Comparison of ENCODE assay signal across 22 mouse cellular contexts in genomic region chr8:29594129-29594528, GRCm38 (mm10).
DNase-seq lines count a peak whose midpoint lies in the region.
"Had no signal": no experiment of that assay in that cellular context is flagged by ENCODE, and none has a peak within 500 bp of the region (broad histone marks: within the 10 kb centered on the region; RNA-seq: fewer than 3 reads in every experiment).

No protein-coding gene starts in this region.

- DNase-seq in cerebellum, postnatal 10 days = peak; percentile 54 to 57
- DNase-seq in cerebellum, adult 11-12 months = no peak
- peak; percentile 2 to 9 for DNase-seq in frontal cortex, postnatal 36 days (ENCODE audit: low spot score in 2 of 2)
- no peak for DNase-seq in frontal cortex, postnatal 25 days (ENCODE audit: low spot score in 2 of 2)
- DNase-seq in left cerebral cortex, postnatal 25 days (ENCODE audit: low spot score in 2 of 2) = peak; percentile 4 to 30
- no peak for DNase-seq in left cerebral cortex, postnatal 4 days
- DNase-seq in brain, embryonic 18.5 days (ENCODE audit: low read depth, low spot score) = peak; percentile 36
- no peak for DNase-seq in retina, embryonic 14.5 days (ENCODE audit: low spot score)
- DNase-seq: adrenal gland, adult 2 months; cerebellum, adult 18-20 months; cerebellum, postnatal 36 days; gastrocnemius, adult 2 months; gastrocnemius, postnatal 36 days; heart, adult 18-20 months; heart, postnatal 36 days; kidney, adult 2 months; kidney, postnatal 36 days; lung, embryonic 14.5 days; lung, postnatal 14 days; spleen, adult 18-20 months; thymus, adult 18-20 months; thymus, postnatal 25 days had no signal

- intact Hi-C loops in left cerebral cortex, postnatal 25 days (cut with DNase I) = no loop called here
- intact Hi-C loops in left cerebral cortex, postnatal 4 days (cut with DNase I) = no loop called here

Comparison
In these comparisons a context has a peak if more than half of its experiments do, and no peak if none do; other contexts are left out.
1. DNase-seq: peak in cerebellum, postnatal 10 days (2 of 2), frontal cortex, postnatal 36 days (2 of 2), left cerebral cortex, postnatal 25 days (2 of 2) and brain, embryonic 18.5 days (single experiment); none in cerebellum, adult 11-12 months (single experiment), frontal cortex, postnatal 25 days (0 of 2), left cerebral cortex, postnatal 4 days (single experiment) and retina, embryonic 14.5 days (single experiment).